Mouse (Mus musculus): ENCODE measurements around the gene Fkbp11.

DNA sequence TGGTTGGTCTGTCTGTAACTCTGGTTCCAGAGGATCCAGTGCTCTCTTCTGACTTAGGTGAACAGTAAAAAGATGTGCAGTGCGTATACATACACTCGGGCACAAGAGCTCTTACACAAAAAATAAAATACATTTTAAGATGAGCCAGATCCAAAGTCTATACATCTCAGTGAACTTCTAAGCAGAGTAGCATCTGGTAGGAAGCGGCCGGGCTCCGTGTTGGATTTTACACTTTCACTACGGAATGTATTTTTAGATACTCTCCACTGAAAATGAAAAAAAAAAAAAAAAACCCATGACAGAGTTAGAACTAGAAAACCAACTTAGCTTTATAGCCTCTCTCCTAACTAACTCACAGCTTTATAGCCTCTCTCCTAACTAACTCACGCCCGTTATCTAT lies 47.3 kb downstream of the Fkbp11 start:
- no peak for TF ChIP-seq CTCF (IDR thresholded peaks at IDR 0.05; ENCODE audit: insufficient read depth, low read depth, low read length)
- no peak for TF ChIP-seq POLR2A (IDR thresholded peaks at IDR 0.05; ENCODE audit: insufficient read depth, low read depth, low read length)

Measured in olfactory bulb, adult 2 months (tissue).